Mouse (Mus musculus) Muller cell, postnatal 12 days (primary cell): ENCODE data around the gene Nlrp4e.
"Not testable (repeated sequence)": the region's sequence is repeated elsewhere in the genome, so short reads cannot be mapped to it uniquely, and the experiment has no call there.

Experiments used
- DNase-seq: peaks from one replicate; pipeline ENCODE4 v3.0.0-alpha.2; 2015; ENCODE audit errors: inconsistent ontology term

The Nlrp4e gene

DNA sequence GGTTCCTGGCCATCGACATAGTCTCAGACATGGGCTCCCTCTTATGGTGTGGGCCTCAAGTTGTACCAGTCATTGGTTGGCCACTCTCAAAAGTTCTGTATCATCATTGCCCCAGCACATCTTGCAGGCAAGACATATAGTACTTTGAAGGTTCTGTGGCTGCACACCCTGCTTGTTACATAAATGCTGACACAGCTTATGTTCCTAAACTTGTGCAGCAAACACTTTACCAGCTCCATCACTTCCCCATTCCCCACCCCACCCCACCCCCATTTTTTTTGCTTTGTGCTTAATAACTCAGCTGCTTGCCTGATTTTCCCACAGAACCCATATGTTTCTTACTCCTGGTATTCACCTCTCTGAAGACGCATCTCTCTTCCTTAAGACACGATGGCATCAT lies at the start of gene Nlrp4e:
Gene Nlrp4e, plus strand, starts transcription at position 301 of the 400 bp plus-strand sequence.
- DNase-seq, result not testable (repeated sequence)

DNA sequence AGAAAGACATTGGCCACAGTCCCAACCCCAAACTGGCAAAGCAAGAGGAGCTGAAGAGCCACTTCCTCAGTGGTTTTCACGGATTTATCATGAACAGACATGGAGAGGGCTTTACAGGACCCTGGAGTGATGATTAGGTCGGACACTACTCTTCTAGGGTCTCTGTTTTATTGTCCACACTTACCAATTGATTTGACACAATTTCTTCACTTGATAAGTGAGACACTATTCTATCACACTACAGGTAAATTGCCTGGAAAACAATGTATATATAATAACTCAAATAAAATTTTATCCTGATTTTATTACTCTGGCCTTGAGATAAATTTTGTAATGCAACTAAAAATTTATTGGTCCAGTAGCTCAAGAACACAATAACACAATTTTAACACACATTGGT lies 49.4 kb upstream of the Nlrp4e start, which contains the start of gene Vmn1r166:
Gene Vmn1r166, minus strand, starts transcription at position 101 of the 400 bp plus-strand sequence.
- not testable (repeated sequence) for DNase-seq

DNA sequence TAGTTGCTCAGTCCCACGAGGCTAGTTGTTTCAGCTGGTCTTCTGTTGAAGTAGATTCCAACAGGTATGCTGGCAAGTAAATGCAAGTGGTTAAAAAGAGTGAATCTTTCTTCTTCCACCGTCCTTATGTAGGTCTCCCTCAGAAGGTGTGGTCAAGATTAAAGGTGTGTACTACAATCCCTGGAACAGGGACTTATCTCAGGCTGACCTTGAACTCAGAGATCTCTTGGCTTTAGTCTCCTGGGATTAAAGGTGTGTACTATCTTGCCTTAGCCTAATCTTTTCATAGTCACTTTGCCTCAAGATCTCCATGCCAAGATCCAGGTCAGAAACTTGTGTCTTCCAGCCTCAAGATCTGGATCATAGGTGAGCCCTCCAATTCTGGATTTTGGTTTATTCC lies 22.2 kb upstream of the Nlrp4e start, which contains the start of gene Gm6902:
Gene Gm6902, minus strand, starts transcription at position 101 of the 400 bp plus-strand sequence.
- not testable (repeated sequence) for DNase-seq

DNA sequence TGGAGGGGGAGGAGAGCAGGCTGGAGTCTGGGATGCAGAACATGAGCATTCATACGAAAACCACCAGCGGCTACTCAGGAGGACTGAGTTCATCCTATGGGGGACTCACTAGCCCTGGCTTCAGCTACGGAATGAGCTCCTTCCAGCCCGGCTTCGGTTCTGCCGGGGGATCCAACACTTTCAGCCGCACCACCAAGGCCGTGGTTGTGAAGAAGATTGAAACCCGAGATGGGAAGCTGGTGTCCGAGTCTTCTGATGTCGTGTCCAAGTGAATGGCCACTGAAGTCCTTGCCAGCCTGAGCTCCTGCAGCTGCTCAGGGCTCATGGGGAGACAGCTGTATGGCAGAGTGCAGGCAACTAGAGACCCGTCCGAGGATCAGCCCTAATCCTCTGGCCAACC lies 57.3 kb downstream of the Nlrp4e start:
- not testable (repeated sequence) for DNase-seq

DNA sequence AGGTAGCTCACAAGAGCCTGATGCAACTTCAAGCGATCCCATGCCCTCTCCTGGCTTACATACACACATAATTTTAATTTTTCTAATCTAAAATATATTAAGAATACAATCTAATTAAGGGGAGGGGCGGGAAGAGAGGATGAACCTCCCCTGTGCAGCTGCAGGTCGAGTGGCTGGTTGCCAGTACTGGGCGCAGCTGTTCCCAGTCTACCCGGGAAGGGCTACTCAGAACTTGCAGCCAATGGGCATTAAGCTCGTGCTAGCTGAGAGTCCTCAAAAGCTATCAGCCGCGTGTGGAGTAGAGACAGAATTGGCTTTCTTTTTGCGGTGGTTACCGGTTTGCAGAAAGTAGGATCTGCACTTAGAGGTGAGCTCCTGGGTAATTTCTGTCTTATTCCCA lies 84.6 kb downstream of the Nlrp4e start, which contains the start of gene Nlrp5:
Gene Nlrp5, plus strand, starts transcription at position 301 of the 400 bp plus-strand sequence.
- DNase-seq, result no peak
